Mouse (Mus musculus) ES-E14 (cell line): ENCODE results near the gene Gch1. TPM values are rescaled to one million over a fixed set of nuclear protein-coding genes. Genes with fewer than 3 reads are reported as not detected.

Experiments used
- DNase-seq: peaks from one replicate; pipeline ENCODE4 v3.0.0-alpha.2; 2013; ENCODE audit warnings: low read depth, low spot score
- H3K27ac ChIP-seq: 2 replicates; pipeline ENCODE4 v1.5.1; 2012; ENCODE audit warnings: low read depth, mild to moderate bottlenecking, low read length, moderate library complexity, mixed read lengths; ENCODE audit not compliant: poor library complexity, insufficient read depth, severe bottlenecking
- H3K36me3 ChIP-seq: 2 replicates; pipeline ENCODE4 v1.6.1; 2012; ENCODE audit warnings: mild to moderate bottlenecking, low read length, moderate library complexity, mixed read lengths; ENCODE audit not compliant: control insufficient read depth, poor library complexity, insufficient read depth, severe bottlenecking
- H3K4me1 ChIP-seq, 2 experiments: fragments of 150-350 bp in 1 of 2; sonication (generic) in 1 of 2; 2 replicates each; pipeline ENCODE4 v1.6.1; 2012; ENCODE audit warnings: low read length in 2 of 2, mild to moderate bottlenecking in 1 of 2, mixed read lengths in 1 of 2; ENCODE audit not compliant: control insufficient read depth in 2 of 2, insufficient read depth in 2 of 2, poor library complexity in 1 of 2
- H3K4me3 ChIP-seq, 2 experiments: fragments of 150-350 bp in 1 of 2; sonication (generic) in 1 of 2; 2 replicates each; pipeline ENCODE4 v1.5.1; 2012; ENCODE audit warnings: low read length in 2 of 2, low read depth in 1 of 2, mild to moderate bottlenecking in 1 of 2, mixed read lengths in 1 of 2; ENCODE audit not compliant: insufficient read depth in 1 of 2, poor library complexity in 1 of 2, severe bottlenecking in 1 of 2
- H3K9ac ChIP-seq: 2 replicates; pipeline ENCODE4 v1.6.1; 2012; ENCODE audit warnings: low read depth, mild to moderate bottlenecking, low read length, mixed read lengths; ENCODE audit not compliant: poor library complexity, insufficient read depth, severe bottlenecking
- H3K9me3 ChIP-seq: fragments of 150-350 bp; sonication (generic); 2 replicates; pipeline ENCODE4 v1.6.1; 2012; ENCODE audit warnings: low read depth, mild to moderate bottlenecking, low read length; ENCODE audit not compliant: control insufficient read depth, insufficient read depth
- CHD2 ChIP-seq: IDR thresholded peaks from 2 replicates; pipeline ENCODE4 v1.6.1; 2014; ENCODE audit warnings: mild to moderate bottlenecking, low read depth, low read length, inconsistent platforms
- HCFC1 ChIP-seq: IDR thresholded peaks from 2 replicates; pipeline ENCODE4 v1.6.1; 2012; ENCODE audit warnings: low read length, inconsistent platforms, borderline replicate concordance; ENCODE audit not compliant: insufficient read depth
- MAFK ChIP-seq: IDR thresholded peaks from 2 replicates; pipeline ENCODE4 v1.6.1; 2014; ENCODE audit warnings: mild to moderate bottlenecking, low read depth, low read length, inconsistent platforms; ENCODE audit not compliant: insufficient read depth
- ZC3H11A ChIP-seq: IDR thresholded peaks from 2 replicates; pipeline ENCODE4 v1.6.1; 2012; ENCODE audit warnings: low read depth, mild to moderate bottlenecking, inconsistent platforms, low read length, borderline replicate concordance
- ZNF384 ChIP-seq: IDR thresholded peaks from 2 replicates; pipeline ENCODE4 v1.6.1; 2012; ENCODE audit warnings: low read depth, low read length, inconsistent platforms
- in situ Hi-C, 2 experiments: fragments of 600-800 bp; cut with MboI; formaldehyde crosslinking; loops; one replicate each; pipeline ENCODE4 v1.15.1; 2025; ENCODE audit warnings: low sequenced_read_pairs in 2 of 2, inconsistent platforms in 1 of 2; ENCODE audit not compliant: unreplicated experiment in 2 of 2
- total RNA-seq: library from RNA; depleted of rRNA; stranded (reverse); fragments of 300-350 nt; gene quantifications from 2 replicates; pipeline ENCODE4 v1.2.3, GENCODE M21; 2012

The Gch1 gene
- total RNA-seq, 1 experiment, result 0.76 TPM

GRCm38 (mm10) chr14:47208564-47209493, 19.6 kb upstream of the Gch1 start:
- no peaks in the 10 kb centered on the region for H3K9me3 ChIP-seq
- DNase-seq, result no peak
- H3K36me3 ChIP-seq, result no peaks in the 10 kb centered on the region
- H3K4me3 ChIP-seq, result no peak overlapping the region
- TF ChIP-seq ZC3H11A (no peak), CHD2 (no peak), MAFK (no peak), HCFC1 (no peak), ZNF384 (no peak)
- in situ Hi-C loops, result no loop called here
- no peaks in the 10 kb centered on the region for H3K4me1 ChIP-seq
- H3K9ac ChIP-seq, result no peak overlapping the region
- H3K27ac ChIP-seq, result no peak overlapping the region

- in situ Hi-C loops, result no loop called here
- Histone ChIP-seq H3K9ac (no peak overlapping the region), H3K4me3 (no peak overlapping the region), H3K36me3 (no peaks in the 10 kb centered on the region), H3K9me3 (no peaks in the 10 kb centered on the region; the same call in 1 of the 2 replicates), H3K27ac (no peak overlapping the region), H3K4me1 (no peaks in the 10 kb centered on the region)
- TF ChIP-seq MAFK, result no peak
- no peak for TF ChIP-seq ZC3H11A
- TF ChIP-seq HCFC1, result no peak
- TF ChIP-seq CHD2, result no peak
- TF ChIP-seq ZNF384, result no peak
- no peak for DNase-seq
These were observed 17.4 kb upstream of the Gch1 start for GRCm38 (mm10) chr14:47206601-47207000.

GRCm38 (mm10) chr14:47205270-47205972, 16.2 kb upstream of the Gch1 start:
- in situ Hi-C loops, result no loop called here
- H3K9ac ChIP-seq, result no peak overlapping the region

GRCm38 (mm10) chr14:47197340-47197739, 8.1 kb upstream of the Gch1 start:
- H3K9me3 ChIP-seq, result no peaks in the 10 kb centered on the region; the same call in 1 of the 2 replicates
- no peak for DNase-seq
- H3K9ac ChIP-seq, result no peak overlapping the region
- no peak overlapping the region for H3K27ac ChIP-seq
- TF ChIP-seq ZNF384 (no peak), ZC3H11A (no peak), CHD2 (no peak), MAFK (no peak), HCFC1 (no peak)
- no peak overlapping the region for H3K4me3 ChIP-seq
- in situ Hi-C loops, result no loop called here
- no peaks in the 10 kb centered on the region; a peak in 1 of 4 replicates for H3K4me1 ChIP-seq
- H3K36me3 ChIP-seq, result no peaks in the 10 kb centered on the region

More at GRCm38 (mm10) chr14:47205270-47205972, 16.2 kb upstream of the Gch1 start:
- no peak overlapping the region for H3K27ac ChIP-seq
- no peak for DNase-seq
- no peak for TF ChIP-seq ZNF384
- no peak for TF ChIP-seq MAFK
- TF ChIP-seq ZC3H11A, result no peak
- no peak for TF ChIP-seq HCFC1
- no peak for TF ChIP-seq CHD2
- no peak overlapping the region for H3K4me3 ChIP-seq
- H3K9me3 ChIP-seq, result no peaks in the 10 kb centered on the region; the same call in 1 of the 2 replicates
- no peaks in the 10 kb centered on the region for H3K4me1 ChIP-seq
- H3K36me3 ChIP-seq, result no peaks in the 10 kb centered on the region
